Mouse (Mus musculus) mature B cell (primary cell): ENCODE data around the gene BC048679.
"Not testable (repeated sequence)": the region's sequence is repeated elsewhere in the genome, so short reads cannot be mapped to it uniquely, and the experiment has no call there.

Source experiments
- in situ Hi-C: fragments of 300-500 bp; cut with MboI; formaldehyde crosslinking; loops from 2 replicates; pipeline ENCODE4 v1.14.3; 2019

Gene BC048679

GRCm38 (mm10) chr7:81498181-81498580, at the start of gene BC048679:
BC048679 (minus strand) TSS chr7:81498281.
- in situ Hi-C loops: no loop called here

GRCm38 (mm10) chr7:81542934-81543333, 44.9 kb upstream of the BC048679 start:
- in situ Hi-C loops: no loop called here

GRCm38 (mm10) chr7:81541924-81542524, 43.9 kb upstream of the BC048679 start:
- in situ Hi-C loops: no loop called here

- in situ Hi-C loops: no loop called here
Measured at GRCm38 (mm10) chr7:81540999-81541398, 42.9 kb upstream of the BC048679 start.

- in situ Hi-C loops: no loop called here
Measured at GRCm38 (mm10) chr7:81539565-81539964, 41.5 kb upstream of the BC048679 start.

- in situ Hi-C loops: no loop called here
Measured at GRCm38 (mm10) chr7:81538070-81538675, 40.1 kb upstream of the BC048679 start.

GRCm38 (mm10) chr7:81536478-81536877, 38.4 kb upstream of the BC048679 start:
- in situ Hi-C loops: no loop called here

GRCm38 (mm10) chr7:81531462-81531861, 33.4 kb upstream of the BC048679 start:
- in situ Hi-C loops: no loop called here

GRCm38 (mm10) chr7:81528918-81529317, 30.8 kb upstream of the BC048679 start:
- in situ Hi-C loops: no loop called here

GRCm38 (mm10) chr7:81523663-81524017, 25.6 kb upstream of the BC048679 start:
- in situ Hi-C loops: no loop called here

- in situ Hi-C loops: no loop called here
Measured at GRCm38 (mm10) chr7:81523008-81523662, 25.1 kb upstream of the BC048679 start.

GRCm38 (mm10) chr7:81516154-81517030, 18.3 kb upstream of the BC048679 start:
- in situ Hi-C loops: no loop called here

GRCm38 (mm10) chr7:81514906-81515590, 17.0 kb upstream of the BC048679 start:
- in situ Hi-C loops: no loop called here

GRCm38 (mm10) chr7:81501050-81501449, 3.0 kb upstream of the BC048679 start:
- in situ Hi-C loops: no loop called here

GRCm38 (mm10) chr7:81497171-81497570, 910 bp downstream of the BC048679 start:
- in situ Hi-C loops: no loop called here

- in situ Hi-C loops: no loop called here
Measured at GRCm38 (mm10) chr7:81493331-81494021, 4.6 kb downstream of the BC048679 start, which contains the start of gene Ap3b2. Ap3b2 (minus strand) TSS chr7:81493925.

GRCm38 (mm10) chr7:81492628-81493027, 5.5 kb downstream of the BC048679 start:
- in situ Hi-C loops: no loop called here

GRCm38 (mm10) chr7:81489649-81490048, 8.4 kb downstream of the BC048679 start:
- in situ Hi-C loops: no loop called here

- in situ Hi-C loops: no loop called here
Measured at GRCm38 (mm10) chr7:81480800-81481199, 17.3 kb downstream of the BC048679 start.

- in situ Hi-C loops: no loop called here
Measured at GRCm38 (mm10) chr7:81479531-81480090, 18.5 kb downstream of the BC048679 start.

GRCm38 (mm10) chr7:81478261-81478660, 19.8 kb downstream of the BC048679 start:
- in situ Hi-C loops: not testable (repeated sequence)
